Mouse (Mus musculus): Measurements from ENCODE around the gene Scg3. TPM values are rescaled to one million over a fixed set of nuclear protein-coding genes. Genes with fewer than 3 reads are reported as not detected.
"Not testable (repeated sequence)": the region's sequence is repeated elsewhere in the genome, so short reads cannot be mapped to it uniquely, and the experiment has no call there.

Gene Scg3
- polyA plus RNA-seq, 1 experiment from 2014 or later: not detected

DNA sequence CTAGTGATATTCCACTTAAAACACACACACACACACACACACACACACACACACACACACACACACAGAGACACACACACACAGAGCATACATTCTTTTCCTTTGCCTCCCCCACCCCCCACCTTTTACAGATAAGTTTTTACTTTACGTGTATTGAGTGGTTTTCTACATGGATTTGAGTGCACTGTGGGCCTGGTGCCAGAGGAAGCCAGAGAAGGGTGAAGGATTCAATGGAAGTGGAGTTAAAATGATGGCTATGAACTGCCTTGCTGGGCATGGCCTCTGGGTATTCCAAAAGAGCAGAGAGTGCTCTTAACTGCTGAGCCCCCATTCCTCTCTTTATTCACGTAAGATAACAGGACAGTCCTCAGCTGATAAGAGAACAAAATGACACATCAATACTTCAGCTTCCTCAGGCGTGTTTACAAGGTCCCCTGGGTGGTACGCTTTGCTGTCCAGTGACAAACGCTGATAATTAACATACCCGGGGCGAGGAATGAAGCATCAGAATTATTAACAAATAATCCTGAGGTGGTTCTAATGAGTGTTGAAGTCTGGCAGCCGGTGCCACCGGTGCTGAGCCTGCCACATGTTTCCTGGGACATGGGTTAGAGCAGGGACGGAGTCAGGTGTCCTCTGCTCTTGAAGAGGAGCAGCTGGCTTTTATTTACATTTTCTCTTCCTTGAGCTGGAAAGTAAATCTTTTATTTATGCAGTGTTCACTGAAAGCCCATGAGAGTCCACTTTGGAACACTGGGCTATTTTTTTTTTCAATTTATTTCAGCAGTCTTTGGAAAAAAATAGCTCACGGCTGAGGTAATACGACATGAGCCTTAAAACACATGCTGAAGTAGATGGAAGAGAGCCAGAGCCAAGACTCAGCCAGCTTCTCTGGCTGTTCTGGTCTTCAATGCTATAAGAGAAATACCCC lies 29.6 kb downstream of the Scg3 start:
- Histone ChIP-seq H3K4me3 (ENCODE audit: inconsistent target) (no peak overlapping the region), H3K36me3 (ENCODE audit: inconsistent target) (no peaks in the 10 kb centered on the region), H3K27ac (no peak overlapping the region), H3K79me2 (ENCODE audit: inconsistent target) (no peaks in the 10 kb centered on the region)
- 80% methylated on average over 12 of the region's 12 CpGs for WGBS (ENCODE audit: missing documents)

DNA sequence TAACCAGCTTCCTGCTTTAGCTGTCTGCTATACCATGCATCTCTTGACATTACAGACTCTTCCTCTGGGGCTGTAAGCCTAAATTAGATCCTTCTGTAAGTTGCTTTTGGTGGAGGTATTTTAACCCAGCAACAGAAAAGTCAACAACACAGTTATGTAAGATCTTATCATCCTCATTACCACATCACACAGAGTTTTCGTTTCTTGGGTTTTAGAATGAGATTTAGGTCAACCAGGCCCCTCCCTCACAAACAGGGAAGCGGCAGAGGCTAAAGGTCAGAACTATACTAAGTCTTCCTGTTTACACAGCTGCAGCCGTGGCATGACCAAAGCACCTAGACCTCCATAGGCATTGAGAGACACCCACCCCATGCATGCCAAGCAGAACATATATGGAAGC lies 38.5 kb downstream of the Scg3 start:
- Histone ChIP-seq H3K27ac (no peak overlapping the region), H3K36me3 (ENCODE audit: inconsistent target) (no peaks in the 10 kb centered on the region), H3K4me3 (ENCODE audit: inconsistent target) (no peak overlapping the region), H3K79me2 (ENCODE audit: inconsistent target) (no peaks in the 10 kb centered on the region)
- WGBS (ENCODE audit: missing documents): 67% methylated on average over 3 of the region's 3 CpGs

DNA sequence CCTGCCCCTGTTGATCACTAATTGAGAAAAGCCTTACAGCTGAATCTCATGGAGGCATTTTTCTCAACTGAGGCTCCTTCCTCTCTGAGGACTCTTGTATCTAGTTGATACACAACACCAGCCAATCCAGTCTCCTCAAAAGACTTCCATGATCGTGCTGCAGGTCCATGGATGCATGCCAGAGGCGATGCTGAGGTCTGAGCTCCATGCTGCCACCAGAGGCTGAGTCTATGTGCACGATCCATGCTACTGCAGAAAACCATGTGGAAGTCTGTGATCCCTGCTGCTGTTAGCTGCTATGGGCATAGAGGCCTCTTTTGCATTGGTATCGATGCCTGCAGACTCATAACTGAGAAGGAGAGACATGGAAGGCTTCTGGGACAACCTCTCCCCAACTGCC lies 49.6 kb downstream of the Scg3 start:
- H3K4me3 ChIP-seq (ENCODE audit: inconsistent target): no peak overlapping the region
- no peak overlapping the region for H3K27ac ChIP-seq
- WGBS (ENCODE audit: missing documents): 89% methylated on average over 4 of the region's 4 CpGs
- no peaks in the 10 kb centered on the region for H3K36me3 ChIP-seq (ENCODE audit: inconsistent target)
- H3K79me2 ChIP-seq (ENCODE audit: inconsistent target): no peaks in the 10 kb centered on the region

DNA sequence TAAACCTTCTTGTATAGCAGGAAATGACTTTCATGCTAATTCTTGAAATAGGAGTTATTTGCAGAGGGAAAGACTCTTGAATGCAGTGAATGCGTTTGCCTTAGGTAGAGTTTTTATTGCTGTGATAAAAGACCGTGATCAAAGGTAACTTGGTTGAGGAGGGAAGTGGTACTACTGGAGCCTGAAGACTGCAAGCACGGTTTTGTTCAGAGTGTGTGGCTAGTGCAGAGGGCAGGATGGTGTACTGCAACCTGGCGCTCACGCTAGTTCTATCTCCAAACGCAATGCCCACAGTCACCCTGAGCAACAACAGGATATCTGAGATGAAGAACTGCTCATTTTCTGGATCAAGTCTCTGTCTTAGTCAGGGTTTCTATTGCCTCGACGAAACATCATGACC lies 50.3 kb downstream of the Scg3 start:
- WGBS (ENCODE audit: missing documents): 91% methylated on average over 8 of the region's 8 CpGs
- Histone ChIP-seq H3K4me3 (ENCODE audit: inconsistent target) (no peak overlapping the region), H3K27ac (no peak overlapping the region), H3K36me3 (ENCODE audit: inconsistent target) (no peaks in the 10 kb centered on the region), H3K79me2 (ENCODE audit: inconsistent target) (no peaks in the 10 kb centered on the region)

DNA sequence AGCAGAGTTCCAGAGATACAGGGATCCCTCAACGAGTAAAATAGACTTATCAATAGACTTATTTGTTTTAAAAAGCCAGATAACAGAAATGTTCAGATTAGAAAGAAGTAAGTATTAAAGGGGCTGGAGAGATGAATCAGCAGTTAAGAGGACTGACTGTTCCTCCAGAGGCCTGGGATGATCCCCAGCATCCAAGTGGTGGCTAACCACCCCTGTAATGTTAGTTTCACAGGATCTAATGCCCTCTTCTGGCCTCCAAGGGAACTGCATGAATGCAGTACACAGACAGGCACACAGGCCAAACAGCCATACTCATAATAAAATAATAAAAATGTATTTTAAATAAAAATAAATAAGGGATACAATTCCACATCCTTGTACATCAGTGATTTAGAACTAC lies 51.0 kb downstream of the Scg3 start:
- no peak overlapping the region for H3K27ac ChIP-seq
- H3K4me3 ChIP-seq (ENCODE audit: inconsistent target): no peak overlapping the region
- 91% methylated on average over 1 of the region's 1 CpGs for WGBS (ENCODE audit: missing documents)
- no peaks in the 10 kb centered on the region for H3K36me3 ChIP-seq (ENCODE audit: inconsistent target)
- no peaks in the 10 kb centered on the region for H3K79me2 ChIP-seq (ENCODE audit: inconsistent target)

DNA sequence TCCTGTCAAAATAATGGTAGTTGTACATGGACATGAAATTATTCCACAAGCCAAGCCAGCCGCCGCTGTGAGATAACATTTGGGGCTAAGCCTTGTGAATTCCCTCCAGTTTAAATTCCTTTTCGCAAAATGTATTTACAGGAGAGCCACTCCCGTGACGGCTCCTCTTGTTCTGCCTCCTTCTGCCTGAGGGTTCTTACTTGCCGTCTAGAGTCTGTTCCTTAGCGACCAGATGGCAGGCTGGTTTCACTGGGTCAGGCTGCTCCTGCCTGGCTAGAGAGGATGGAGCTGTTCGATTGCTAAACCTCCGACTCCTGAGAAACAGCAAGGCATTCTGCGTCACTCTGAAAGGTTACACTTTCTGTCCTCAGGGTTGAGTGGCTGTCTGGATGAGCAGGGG lies 51.7 kb downstream of the Scg3 start:
- 91% methylated on average over 10 of the region's 10 CpGs for WGBS (ENCODE audit: missing documents)

DNA sequence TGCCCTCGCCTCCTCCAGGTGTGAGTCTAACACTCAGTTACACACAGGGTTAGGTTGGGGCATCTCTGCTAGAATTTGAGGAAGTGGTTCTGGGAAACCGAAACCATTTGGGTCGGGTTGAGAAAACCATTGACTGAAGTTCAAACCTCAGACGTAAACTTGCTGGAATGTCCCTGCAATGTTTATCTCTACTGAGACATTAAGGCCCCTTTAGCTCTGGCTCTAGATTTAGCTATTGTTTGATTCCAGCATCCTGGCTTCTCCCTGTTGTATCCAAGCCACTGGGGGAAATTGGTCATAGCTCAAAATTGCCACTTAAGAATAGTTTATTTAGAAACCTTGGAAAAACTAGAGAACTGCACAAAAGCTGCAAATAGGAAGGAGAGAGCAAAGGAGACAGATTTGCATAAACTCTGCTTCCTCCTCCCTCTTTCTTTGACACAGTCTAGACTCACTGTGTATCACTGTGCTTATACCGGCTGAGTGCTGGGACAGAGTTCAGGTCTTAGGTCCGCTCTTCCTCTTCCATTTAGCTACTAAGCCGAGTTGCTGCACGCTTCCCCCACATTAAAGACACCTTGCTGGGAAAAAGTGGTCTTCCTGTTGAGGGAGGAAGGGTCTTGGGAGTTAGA lies 52.9 kb downstream of the Scg3 start:
- Histone ChIP-seq H3K27ac (no peak overlapping the region), H3K79me2 (ENCODE audit: inconsistent target) (no peaks in the 10 kb centered on the region), H3K36me3 (ENCODE audit: inconsistent target) (no peaks in the 10 kb centered on the region), H3K4me3 (ENCODE audit: inconsistent target) (no peak overlapping the region)
- WGBS (ENCODE audit: missing documents): 45% methylated on average over 8 of the region's 8 CpGs

More for the DNA sequence above, 51.7 kb downstream of the Scg3 start:
- no peaks in the 10 kb centered on the region for H3K79me2 ChIP-seq (ENCODE audit: inconsistent target)
- no peak overlapping the region for H3K4me3 ChIP-seq (ENCODE audit: inconsistent target)
- H3K36me3 ChIP-seq (ENCODE audit: inconsistent target): no peaks in the 10 kb centered on the region
- H3K27ac ChIP-seq: no peak overlapping the region

DNA sequence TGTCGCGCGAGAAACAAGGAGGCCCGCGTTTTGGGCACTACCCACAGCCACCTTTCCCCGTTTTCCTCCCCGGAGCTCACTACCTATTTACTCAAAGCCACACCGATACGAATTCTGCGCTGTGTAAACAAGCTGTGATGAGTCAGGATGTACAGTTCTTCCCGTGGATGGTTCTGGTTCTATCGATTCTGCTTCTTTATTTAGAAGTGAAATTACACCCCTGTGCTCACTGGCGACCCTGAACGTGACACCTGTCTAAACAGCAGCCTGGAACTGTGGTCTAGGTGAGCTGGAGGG lies 57.6 kb downstream of the Scg3 start:
- Histone ChIP-seq H3K36me3 (ENCODE audit: inconsistent target) (no peaks in the 10 kb centered on the region), H3K27ac (no peak overlapping the region), H3K4me3 (ENCODE audit: inconsistent target) (no peak overlapping the region), H3K79me2 (ENCODE audit: inconsistent target) (no peaks in the 10 kb centered on the region)
- 4% methylated on average over 14 of the region's 14 CpGs for WGBS (ENCODE audit: missing documents)

DNA sequence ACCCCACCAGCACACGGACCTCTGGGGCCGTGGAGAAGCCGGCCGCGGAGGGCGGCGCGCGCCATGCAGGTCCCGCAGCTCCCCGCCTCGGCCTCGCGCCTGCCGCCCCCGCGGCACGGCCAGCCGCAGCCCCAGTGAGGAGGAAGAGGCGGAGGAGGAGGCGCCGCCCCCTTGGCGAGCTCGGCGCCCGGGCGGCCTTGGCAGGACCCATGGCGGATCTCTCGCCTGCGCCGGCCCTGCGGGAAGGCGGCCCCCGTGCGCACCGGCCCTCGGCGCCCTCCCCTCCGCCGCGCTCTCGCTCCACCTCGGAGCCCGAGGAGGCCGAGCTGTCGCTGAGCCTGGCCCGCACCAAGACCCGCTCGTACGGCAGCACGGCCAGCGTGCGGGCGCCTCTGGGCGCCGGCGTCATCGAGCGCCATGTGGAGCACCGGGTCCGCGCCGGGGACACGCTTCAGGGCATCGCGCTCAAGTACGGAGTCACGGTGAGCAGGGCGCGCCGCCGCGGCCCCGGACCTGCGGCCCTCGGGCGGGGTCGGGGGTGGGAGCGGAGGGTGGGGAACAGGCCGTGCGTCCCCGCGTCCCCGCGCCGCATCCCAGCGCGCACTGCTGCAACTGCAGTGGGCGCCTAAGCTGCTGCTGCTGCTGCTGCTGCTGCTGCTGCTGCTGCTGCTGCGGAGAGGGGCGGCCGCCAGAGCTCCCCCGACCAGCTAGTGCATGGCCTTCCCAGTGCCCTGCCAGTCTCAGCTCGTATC lies 58.1 kb downstream of the Scg3 start, which contains the start of gene Lysmd2:
Gene Lysmd2 (plus strand): TSS at position 186 of the 752 bp plus-strand sequence.
- Histone ChIP-seq H3K36me3 (ENCODE audit: inconsistent target) (no peaks in the 10 kb centered on the region), H3K27ac (no peak within 1 kb of the TSS), H3K79me2 (ENCODE audit: inconsistent target) (no peaks in the 10 kb centered on the region), H3K4me3 (ENCODE audit: inconsistent target) (no peak within 1 kb of the TSS)
- under 1% methylated on average over 78 of the region's 94 CpGs for WGBS (ENCODE audit: missing documents)

DNA sequence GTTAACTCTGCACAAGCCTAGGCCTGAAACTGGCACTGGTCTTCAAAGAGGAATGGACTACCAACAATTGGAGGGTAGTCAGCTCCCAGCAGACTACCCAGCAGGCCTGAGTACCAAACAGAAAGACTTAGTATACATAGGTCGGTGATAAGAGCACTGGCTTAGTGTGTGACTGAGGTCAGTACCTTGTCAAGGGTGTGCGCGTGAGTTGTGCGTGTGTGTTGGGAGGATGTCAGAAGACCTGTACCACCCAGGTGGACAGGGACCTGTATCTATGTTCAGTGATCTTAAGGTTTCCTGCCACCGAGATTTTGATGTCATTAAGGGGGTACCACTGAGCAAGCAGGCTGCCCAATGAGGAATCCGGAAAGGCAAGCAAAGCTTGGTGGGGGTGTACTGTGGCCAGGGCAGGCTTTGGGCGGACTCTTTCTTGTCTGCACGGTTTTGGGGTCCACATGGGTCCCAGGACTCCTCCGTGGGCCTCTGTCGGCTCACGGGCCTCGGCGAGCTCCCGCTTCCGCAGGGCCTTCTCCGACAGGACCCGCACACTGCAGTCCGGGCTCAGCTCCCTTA lies 58.8 kb downstream of the Scg3 start:
- WGBS (ENCODE audit: missing documents): 26% methylated on average over 18 of the region's 18 CpGs
- Histone ChIP-seq H3K36me3 (ENCODE audit: inconsistent target) (no peaks in the 10 kb centered on the region), H3K27ac (no peak overlapping the region), H3K4me3 (ENCODE audit: inconsistent target) (no peak overlapping the region), H3K79me2 (ENCODE audit: inconsistent target) (no peaks in the 10 kb centered on the region)

DNA sequence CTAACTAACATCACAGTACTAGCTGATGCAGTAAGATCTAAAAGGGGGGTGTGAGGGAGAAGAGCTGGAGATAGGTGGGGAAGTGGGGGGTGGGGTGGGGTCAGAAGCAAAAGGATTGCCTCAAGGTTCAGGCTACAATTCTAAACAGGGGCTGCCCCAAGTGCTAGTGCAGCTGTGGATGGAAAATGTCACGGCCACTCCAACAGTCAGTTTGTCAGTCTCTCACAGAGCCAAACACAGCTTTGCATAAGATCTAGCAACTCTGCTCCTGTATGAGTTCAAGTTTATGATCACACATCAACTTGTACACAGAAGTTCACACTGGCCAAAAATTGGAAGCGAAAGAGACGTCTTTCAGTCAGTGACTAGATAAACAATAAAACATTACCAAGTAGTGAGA lies 62.4 kb downstream of the Scg3 start:
- Histone ChIP-seq H3K4me3 (ENCODE audit: inconsistent target) (no peak overlapping the region), H3K79me2 (ENCODE audit: inconsistent target) (no peaks in the 10 kb centered on the region), H3K36me3 (ENCODE audit: inconsistent target) (no peaks in the 10 kb centered on the region), H3K27ac (no peak overlapping the region)
- WGBS (ENCODE audit: missing documents): 81% methylated on average over 3 of the region's 3 CpGs

DNA sequence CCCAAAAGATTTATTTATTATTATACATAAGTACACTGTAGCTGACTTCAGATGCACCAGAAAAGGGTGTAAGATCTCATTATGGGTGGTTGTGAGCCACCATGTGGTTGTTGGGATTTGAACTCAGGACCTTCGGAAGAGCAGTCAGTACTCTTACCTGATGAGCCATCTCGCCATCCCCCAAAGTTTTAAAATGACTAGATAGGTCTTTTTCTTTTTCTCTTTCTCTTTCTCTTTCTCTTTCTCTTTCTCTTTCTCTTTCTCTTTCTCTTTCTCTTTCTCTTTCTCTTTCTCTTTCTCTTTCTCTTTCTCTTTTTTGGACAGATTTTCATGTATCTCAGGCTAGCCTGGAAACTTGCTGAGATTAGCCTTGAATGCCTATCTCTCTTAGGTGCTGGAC lies 64.1 kb downstream of the Scg3 start:
- H3K4me3 ChIP-seq (ENCODE audit: inconsistent target); H3K36me3 ChIP-seq (ENCODE audit: inconsistent target); H3K79me2 ChIP-seq (ENCODE audit: inconsistent target); H3K27ac ChIP-seq: not testable (repeated sequence)
- 95% methylated on average over 2 of the region's 2 CpGs for WGBS (ENCODE audit: missing documents)

DNA sequence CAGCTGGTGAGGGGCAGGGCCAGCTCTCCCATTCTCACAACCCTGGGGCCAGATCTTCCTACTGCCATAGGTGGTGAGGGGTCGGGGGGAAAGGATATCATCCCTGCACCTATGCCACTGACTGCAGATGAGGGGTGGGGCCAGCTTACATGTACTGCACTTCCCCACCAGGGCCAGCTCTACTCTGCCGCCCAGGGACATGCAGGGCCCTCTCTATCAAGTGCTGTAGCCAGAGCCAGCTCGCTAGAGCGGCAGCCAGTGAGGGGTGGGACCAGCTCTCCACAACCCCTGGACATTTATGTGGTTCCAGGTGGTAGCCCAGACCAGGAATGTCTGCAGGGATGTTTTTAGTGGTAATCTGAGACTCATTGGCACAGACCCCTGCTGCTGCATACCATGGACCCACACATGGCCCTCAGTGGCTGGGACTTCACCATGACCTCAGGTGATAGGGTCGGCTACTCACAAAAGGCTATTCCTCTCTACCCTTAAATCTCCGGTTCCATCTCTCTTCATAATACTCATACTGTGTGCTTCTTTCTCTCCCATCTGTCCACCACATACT lies 64.9 kb downstream of the Scg3 start:
- no peak overlapping the region for H3K27ac ChIP-seq
- no peak overlapping the region for H3K4me3 ChIP-seq (ENCODE audit: inconsistent target)
- WGBS (ENCODE audit: missing documents): 96% methylated on average over 6 of the region's 6 CpGs
- no peaks in the 10 kb centered on the region for H3K79me2 ChIP-seq (ENCODE audit: inconsistent target)
- no peaks in the 10 kb centered on the region for H3K36me3 ChIP-seq (ENCODE audit: inconsistent target)

DNA sequence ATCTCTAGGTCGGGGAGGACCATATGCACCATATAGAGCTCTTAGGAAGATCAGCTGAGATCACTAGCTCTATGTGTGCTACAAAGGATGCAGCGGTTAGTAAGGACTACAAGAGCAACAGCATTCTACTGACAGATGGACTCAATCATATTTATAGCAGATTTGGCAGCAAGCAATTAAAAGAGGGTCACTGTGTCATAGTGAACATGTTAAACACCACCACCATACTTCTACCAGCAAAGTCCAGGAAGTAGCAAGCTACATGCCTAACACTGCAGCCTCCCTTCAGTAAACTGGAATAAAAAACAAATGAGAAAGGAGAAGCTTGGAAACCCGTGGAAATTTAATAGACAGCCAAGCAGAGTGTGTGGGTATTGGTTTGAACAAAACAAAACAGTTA lies 67.3 kb downstream of the Scg3 start:
- Histone ChIP-seq H3K79me2 (ENCODE audit: inconsistent target) (no peaks in the 10 kb centered on the region), H3K4me3 (ENCODE audit: inconsistent target) (no peak overlapping the region), H3K36me3 (ENCODE audit: inconsistent target) (no peaks in the 10 kb centered on the region), H3K27ac (no peak overlapping the region)
- WGBS (ENCODE audit: missing documents): 72% methylated on average over 3 of the region's 3 CpGs

Data from macrophage (primary cell).